Mouse (Mus musculus): ENCODE results near the gene Mtmr14. TPM values are rescaled to one million over a fixed set of nuclear protein-coding genes. Genes with fewer than 3 reads are reported as not detected.
A peak's percentile ranks its signal among the peaks of the same experiment; 100 is the strongest.

The Mtmr14 gene
- polyA plus RNA-seq, 1 experiment from 2014 or later, result 39.4 TPM

GRCm38 (mm10) chr6:113282969-113283368 lies 45.3 kb downstream of the Mtmr14 start:
- H3K27ac ChIP-seq, result no peak overlapping the region
- H3K4me2 ChIP-seq, result peak overlapping the region; percentile 50
- H3K27me3 ChIP-seq, result peaks cover 37% of the 10 kb centered on the region
- WGBS, result 2% methylated on average over 22 of the region's 22 CpGs
- peaks cover 5% of the 10 kb centered on the region; the same call in 1 of the 2 replicates for H3K36me3 ChIP-seq
- H3K4me1 ChIP-seq, result peaks cover 16% of the 10 kb centered on the region
- no peaks in the 10 kb centered on the region for H3K9me3 ChIP-seq (replicated peaks)
- H3K4me3 ChIP-seq (replicated peaks), result peak overlapping the region; percentile 22
- ATAC-seq (replicated peaks; ENCODE audit: low FRiP score), result no peak; the same call in 1 of the 2 replicates
- no peak overlapping the region for H3K9ac ChIP-seq

- Histone ChIP-seq H3K4me1 (peaks cover 16% of the 10 kb centered on the region), H3K27ac (no peak overlapping the region), H3K36me3 (peaks cover 5% of the 10 kb centered on the region; the same call in 1 of the 2 replicates), H3K9me3 (replicated peaks) (no peaks in the 10 kb centered on the region), H3K27me3 (peaks cover 37% of the 10 kb centered on the region), H3K9ac (no peak overlapping the region), H3K4me2 (peak overlapping the region; percentile 50), H3K4me3 (replicated peaks) (peak overlapping the region; percentile 22)
- ATAC-seq (replicated peaks; ENCODE audit: low FRiP score), result peak; percentile 42; the same call in 1 of the 2 replicates
- 7% methylated on average over 6 of the region's 6 CpGs for WGBS
Observed at GRCm38 (mm10) chr6:113283500-113283899, 45.9 kb downstream of the Mtmr14 start.

- no peak for ATAC-seq (replicated peaks; ENCODE audit: low FRiP score)
- 72% methylated on average over 3 of the region's 3 CpGs for WGBS
- peaks cover 5% of the 10 kb centered on the region; the same call in 1 of the 2 replicates for H3K36me3 ChIP-seq
- H3K27ac ChIP-seq, result no peak overlapping the region
- peaks cover 16% of the 10 kb centered on the region for H3K4me1 ChIP-seq
- no peak overlapping the region for H3K4me3 ChIP-seq (replicated peaks)
- H3K9me3 ChIP-seq (replicated peaks), result no peaks in the 10 kb centered on the region
- H3K27me3 ChIP-seq, result peaks cover 37% of the 10 kb centered on the region
- no peak overlapping the region for H3K9ac ChIP-seq
- no peak overlapping the region for H3K4me2 ChIP-seq
Observed at GRCm38 (mm10) chr6:113284931-113285330, 47.3 kb downstream of the Mtmr14 start.

GRCm38 (mm10) chr6:113286316-113286715 lies 48.7 kb downstream of the Mtmr14 start:
- WGBS, result 57% methylated on average over 1 of the region's 1 CpGs
- no peak for ATAC-seq (replicated peaks; ENCODE audit: low FRiP score)
- H3K4me2 ChIP-seq, result no peak overlapping the region

GRCm38 (mm10) chr6:113287236-113287635 lies 49.6 kb downstream of the Mtmr14 start:
- no peak for ATAC-seq (replicated peaks; ENCODE audit: low FRiP score)
- Histone ChIP-seq H3K9me3 (replicated peaks) (no peaks in the 10 kb centered on the region), H3K36me3 (no peaks in the 10 kb centered on the region), H3K9ac (no peak overlapping the region), H3K27ac (no peak overlapping the region), H3K4me3 (replicated peaks) (no peak overlapping the region), H3K27me3 (peaks cover 31% of the 10 kb centered on the region), H3K4me2 (no peak overlapping the region), H3K4me1 (peaks cover 14% of the 10 kb centered on the region)
- WGBS, result 71% methylated on average over 4 of the region's 4 CpGs

More at GRCm38 (mm10) chr6:113286316-113286715, 48.7 kb downstream of the Mtmr14 start:
- H3K4me3 ChIP-seq (replicated peaks), result no peak overlapping the region
- H3K9ac ChIP-seq, result no peak overlapping the region
- H3K4me1 ChIP-seq, result peaks cover 16% of the 10 kb centered on the region
- no peaks in the 10 kb centered on the region for H3K36me3 ChIP-seq
- H3K27me3 ChIP-seq, result peaks cover 37% of the 10 kb centered on the region
- H3K27ac ChIP-seq, result no peak overlapping the region
- no peaks in the 10 kb centered on the region for H3K9me3 ChIP-seq (replicated peaks)

GRCm38 (mm10) chr6:113289346-113289745 lies 51.7 kb downstream of the Mtmr14 start:
- Histone ChIP-seq H3K4me3 (replicated peaks) (no peak overlapping the region), H3K9me3 (replicated peaks) (no peaks in the 10 kb centered on the region), H3K4me2 (no peak overlapping the region), H3K27ac (no peak overlapping the region), H3K27me3 (peaks cover 10% of the 10 kb centered on the region), H3K9ac (no peak overlapping the region), H3K4me1 (no peaks in the 10 kb centered on the region), H3K36me3 (no peaks in the 10 kb centered on the region)
- WGBS, result 88% methylated on average over 15 of the region's 15 CpGs
- no peak for ATAC-seq (replicated peaks; ENCODE audit: low FRiP score)

- Histone ChIP-seq H3K27ac (no peak overlapping the region), H3K4me2 (no peak overlapping the region), H3K9ac (no peak overlapping the region), H3K4me1 (no peaks in the 10 kb centered on the region), H3K27me3 (no peaks in the 10 kb centered on the region; the same call in 1 of the 2 replicates), H3K36me3 (no peaks in the 10 kb centered on the region), H3K9me3 (replicated peaks) (no peaks in the 10 kb centered on the region), H3K4me3 (replicated peaks) (no peak overlapping the region)
- no peak for ATAC-seq (replicated peaks; ENCODE audit: low FRiP score)
- WGBS, result 64% methylated on average over 6 of the region's 6 CpGs
Observed at GRCm38 (mm10) chr6:113290346-113290745, 52.7 kb downstream of the Mtmr14 start.

- H3K27ac ChIP-seq, result no peak overlapping the region
- H3K4me1 ChIP-seq, result no peaks in the 10 kb centered on the region
- H3K9me3 ChIP-seq (replicated peaks), result no peaks in the 10 kb centered on the region
- no peaks in the 10 kb centered on the region for H3K27me3 ChIP-seq
- no peak overlapping the region for H3K4me2 ChIP-seq
- no peaks in the 10 kb centered on the region for H3K36me3 ChIP-seq
- no peak overlapping the region for H3K4me3 ChIP-seq (replicated peaks)
- WGBS, result 77% methylated on average over 5 of the region's 5 CpGs
- H3K9ac ChIP-seq, result no peak overlapping the region
- ATAC-seq (replicated peaks; ENCODE audit: low FRiP score), result no peak
Observed at GRCm38 (mm10) chr6:113292938-113293337, 55.3 kb downstream of the Mtmr14 start.

GRCm38 (mm10) chr6:113296046-113296445 lies 58.4 kb downstream of the Mtmr14 start:
- Histone ChIP-seq H3K27me3 (no peaks in the 10 kb centered on the region), H3K27ac (no peak overlapping the region), H3K36me3 (no peaks in the 10 kb centered on the region), H3K9me3 (replicated peaks) (no peaks in the 10 kb centered on the region), H3K9ac (no peak overlapping the region), H3K4me1 (no peaks in the 10 kb centered on the region), H3K4me3 (replicated peaks) (no peak overlapping the region), H3K4me2 (no peak overlapping the region)
- ATAC-seq (replicated peaks; ENCODE audit: low FRiP score), result no peak
- WGBS, result 85% methylated on average over 2 of the region's 2 CpGs

GRCm38 (mm10) chr6:113296639-113297038 lies 59.0 kb downstream of the Mtmr14 start:
- 62% methylated on average over 4 of the region's 4 CpGs for WGBS
- H3K4me1 ChIP-seq, result no peaks in the 10 kb centered on the region
- no peaks in the 10 kb centered on the region for H3K9me3 ChIP-seq (replicated peaks)
- no peak overlapping the region for H3K4me3 ChIP-seq (replicated peaks)
- no peak for ATAC-seq (replicated peaks; ENCODE audit: low FRiP score)
- no peak overlapping the region for H3K9ac ChIP-seq
- no peak overlapping the region for H3K4me2 ChIP-seq
- no peaks in the 10 kb centered on the region for H3K27me3 ChIP-seq
- H3K36me3 ChIP-seq, result no peaks in the 10 kb centered on the region
- no peak overlapping the region for H3K27ac ChIP-seq

- no peak overlapping the region for H3K4me3 ChIP-seq (replicated peaks)
- H3K9ac ChIP-seq, result no peak overlapping the region
- no peaks in the 10 kb centered on the region for H3K9me3 ChIP-seq (replicated peaks)
- H3K36me3 ChIP-seq, result no peaks in the 10 kb centered on the region
- no peak overlapping the region for H3K27ac ChIP-seq
- H3K4me1 ChIP-seq, result peaks cover 6% of the 10 kb centered on the region; the same call in 1 of the 2 replicates
- no peak for ATAC-seq (replicated peaks; ENCODE audit: low FRiP score)
- no peak overlapping the region for H3K4me2 ChIP-seq
- whole genome bisulfite sequencing, result 71% methylated on average over 5 of the region's 5 CpGs
- no peaks in the 10 kb centered on the region for H3K27me3 ChIP-seq
Observed at GRCm38 (mm10) chr6:113301350-113301749, 63.7 kb downstream of the Mtmr14 start.

- Histone ChIP-seq H3K4me1 (peaks cover 6% of the 10 kb centered on the region; the same call in 1 of the 2 replicates), H3K27me3 (no peaks in the 10 kb centered on the region), H3K36me3 (no peaks in the 10 kb centered on the region), H3K4me3 (replicated peaks) (no peak overlapping the region), H3K9ac (no peak overlapping the region), H3K4me2 (no peak overlapping the region), H3K9me3 (replicated peaks) (no peaks in the 10 kb centered on the region), H3K27ac (no peak overlapping the region)
- 19% methylated on average over 3 of the region's 3 CpGs for WGBS
- ATAC-seq (replicated peaks; ENCODE audit: low FRiP score), result no peak
Observed at GRCm38 (mm10) chr6:113302258-113302657, 64.6 kb downstream of the Mtmr14 start.
